ENCODE assay signal across 21 mouse cellular contexts in the genomic region with DNA sequence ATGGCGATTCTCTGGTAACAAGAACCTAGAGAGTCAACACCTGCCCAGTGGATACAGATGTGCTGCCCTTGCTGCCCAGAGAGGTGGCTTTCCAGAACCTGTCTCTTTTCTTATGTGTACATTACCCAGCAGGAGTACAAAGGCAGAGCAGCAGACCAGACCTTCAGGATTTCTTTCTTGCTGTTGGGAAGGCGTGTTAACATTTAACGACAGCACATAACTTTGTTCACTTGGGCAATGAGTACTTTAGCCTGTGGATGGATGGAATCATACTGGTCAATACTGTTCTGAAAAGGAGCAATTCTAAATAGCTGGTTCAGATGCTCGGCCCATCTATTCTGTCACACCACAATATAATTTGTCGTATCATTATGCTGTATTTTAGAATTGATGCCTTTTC.
DNase-seq lines count a peak whose midpoint lies in the region; ATAC-seq and TF ChIP-seq lines count a peak whose summit lies in the region.
"Had no signal": no experiment of that assay in that cellular context is flagged by ENCODE, and none has a peak within 500 bp of the region (broad histone marks: within the 10 kb centered on the region; RNA-seq: fewer than 3 reads in every experiment).

No protein-coding gene starts in this region.

- no peak overlapping the region for H3K4me2 ChIP-seq in intestine, embryonic 14.5 days (ENCODE audit: low read length)
- H3K4me2 ChIP-seq in intestine, postnatal 0 days (replicated peaks; ENCODE audit: low read depth): no peak overlapping the region
- no peak overlapping the region for H3K4me2 ChIP-seq in liver, embryonic 11.5 days
- H3K4me2 ChIP-seq in intestine, embryonic 15.5 days (replicated peaks): no peak overlapping the region
- no peak overlapping the region for H3K4me2 ChIP-seq in liver, postnatal 0 days (ENCODE audit: low read depth, low read length)
- H3K4me2 ChIP-seq: embryonic facial prominence, embryonic 13.5 days; forebrain, embryonic 12.5 days; hindbrain, embryonic 14.5 days had no signal

- no peaks in the 10 kb centered on the region for H3K36me3 ChIP-seq in intestine, embryonic 14.5 days (ENCODE audit: control insufficient read depth, insufficient read depth, low read length)
- H3K36me3 ChIP-seq in intestine, postnatal 0 days (ENCODE audit: control insufficient read depth, insufficient read depth): no peaks in the 10 kb centered on the region
- H3K36me3 ChIP-seq in liver, adult 2 months (ENCODE audit: control insufficient read depth, insufficient read depth, low read length): no peaks in the 10 kb centered on the region
- H3K36me3 ChIP-seq in liver, embryonic 11.5 days (ENCODE audit: control insufficient read depth, insufficient read depth, low read length): no peaks in the 10 kb centered on the region
- H3K36me3 ChIP-seq in intestine, embryonic 15.5 days: no peaks in the 10 kb centered on the region
- H3K36me3 ChIP-seq in liver, postnatal 0 days (replicated peaks; ENCODE audit: insufficient read depth, low read length): no peaks in the 10 kb centered on the region
- H3K36me3 ChIP-seq: embryonic facial prominence, embryonic 13.5 days; forebrain, embryonic 12.5 days had no signal

- H3K27me3 ChIP-seq in intestine, embryonic 14.5 days (replicated peaks; ENCODE audit: control insufficient read depth, insufficient read depth, low read length): no peaks in the 10 kb centered on the region
- no peaks in the 10 kb centered on the region for H3K27me3 ChIP-seq in intestine, postnatal 0 days (replicated peaks; ENCODE audit: control insufficient read depth, insufficient read depth, low read length)
- H3K27me3 ChIP-seq in liver, adult 2 months (ENCODE audit: control insufficient read depth, insufficient read depth, low read length): no peaks in the 10 kb centered on the region
- no peaks in the 10 kb centered on the region for H3K27me3 ChIP-seq in liver, embryonic 11.5 days (replicated peaks; ENCODE audit: control insufficient read depth, insufficient read depth, low read length)
- no peaks in the 10 kb centered on the region for H3K27me3 ChIP-seq in intestine, embryonic 15.5 days (replicated peaks)
- no peaks in the 10 kb centered on the region for H3K27me3 ChIP-seq in liver, postnatal 0 days (ENCODE audit: insufficient read depth, low read length)
- H3K27me3 ChIP-seq: CH12.LX; embryonic facial prominence, embryonic 13.5 days; forebrain, embryonic 12.5 days; Patski had no signal

- TF ChIP-seq POLR2A in liver, adult 2 months (IDR thresholded peaks at IDR 0.05; ENCODE audit: extremely low read depth, insufficient read depth, low read length): no peak

- no peaks in the 10 kb centered on the region for H3K79me2 ChIP-seq in liver, adult 2 months (ENCODE audit: control insufficient read depth, insufficient read depth, low read length)

- no peaks in the 10 kb centered on the region for H3K9me3 ChIP-seq in intestine, embryonic 14.5 days (ENCODE audit: control insufficient read depth, low read length)
- H3K9me3 ChIP-seq in intestine, postnatal 0 days (ENCODE audit: control insufficient read depth): no peaks in the 10 kb centered on the region
- no peaks in the 10 kb centered on the region for H3K9me3 ChIP-seq in liver, embryonic 11.5 days (ENCODE audit: control insufficient read depth, low read length)
- H3K9me3 ChIP-seq in intestine, embryonic 15.5 days: no peaks in the 10 kb centered on the region
- H3K9me3 ChIP-seq in liver, postnatal 0 days (ENCODE audit: low read length): no peaks in the 10 kb centered on the region
- H3K9me3 ChIP-seq: embryonic facial prominence, embryonic 13.5 days; forebrain, embryonic 12.5 days had no signal

- WGBS in intestine, embryonic 14.5 days: 78% methylated on average over 5 of the region's 5 CpGs
- 53% methylated on average over 5 of the region's 5 CpGs for WGBS in intestine, postnatal 0 days
- WGBS in liver, adult 2 months: 26% methylated on average over 5 of the region's 5 CpGs
- 87% methylated on average over 5 of the region's 5 CpGs for WGBS in liver, embryonic 11.5 days
- WGBS in intestine, embryonic 15.5 days: 70% methylated on average over 5 of the region's 5 CpGs
- WGBS in liver, postnatal 0 days (ENCODE audit: insufficient replicate concordance): 69% methylated on average over 5 of the region's 5 CpGs

- ATAC-seq in intestine, embryonic 14.5 days (replicated peaks; ENCODE audit: low FRiP score, low TSS enrichment, low read depth): no peak
- ATAC-seq in intestine, postnatal 0 days: no peak
- ATAC-seq in liver, embryonic 11.5 days (replicated peaks; ENCODE audit: low FRiP score): no peak
- peak; percentile 30; the same call in 1 of the 2 replicates for ATAC-seq in intestine, embryonic 15.5 days
- no peak for ATAC-seq in liver, postnatal 0 days
- ATAC-seq: activated CD4-positive, CD25-positive, alpha-beta regulatory T cell, adult 4 months; forebrain, embryonic 16.5 days; Patski had no signal

- H3K9ac ChIP-seq in intestine, embryonic 14.5 days (ENCODE audit: low read length): no peak overlapping the region
- H3K9ac ChIP-seq in intestine, postnatal 0 days (ENCODE audit: low read depth, low read length): no peak overlapping the region
- H3K9ac ChIP-seq in liver, adult 2 months (ENCODE audit: low read depth, low read length): no peak overlapping the region
- no peak overlapping the region for H3K9ac ChIP-seq in liver, embryonic 11.5 days (ENCODE audit: low read depth, low read length)
- H3K9ac ChIP-seq in intestine, embryonic 15.5 days: no peak overlapping the region
- no peak overlapping the region for H3K9ac ChIP-seq in liver, postnatal 0 days (replicated peaks)
- H3K9ac ChIP-seq: embryonic facial prominence, embryonic 13.5 days; forebrain, embryonic 12.5 days; hindbrain, embryonic 14.5 days had no signal

- DNase-seq in intestine, embryonic 14.5 days (ENCODE audit: low spot score): no peak
- DNase-seq in liver, adult 2 months (ENCODE audit: extremely low read depth, low read depth, low spot score): peak; percentile 82
- DNase-seq in liver, embryonic 11.5 days (ENCODE audit: low spot score): no peak
- DNase-seq in liver, postnatal 0 days: no peak
- no peak for DNase-seq in right cerebral cortex, postnatal 4 days
- no peak for DNase-seq in right cerebral cortex, adult 2 months (ENCODE audit: low spot score in 2 of 2)
- DNase-seq: adrenal gland, postnatal 25 days; cerebellum, adult 18-20 months; cerebellum, adult 9-11 months; cerebellum, postnatal 36 days; gastrocnemius, postnatal 10 days; heart, postnatal 10 days had no signal

- 0 out of 2 replicates have a peak overlapping the region, but pooled peaks have one; percentile 23 for H3K27ac ChIP-seq in intestine, embryonic 14.5 days (ENCODE audit: low read depth)
- H3K27ac ChIP-seq in intestine, postnatal 0 days (ENCODE audit: low read depth, low read length): no peak overlapping the region
- H3K27ac ChIP-seq in liver, adult 2 months (replicated peaks; ENCODE audit: insufficient read depth, low read depth, low read length): peak overlapping the region; percentile 62; the same call in 1 of the 2 replicates
- no peak overlapping the region for H3K27ac ChIP-seq in liver, embryonic 11.5 days (ENCODE audit: low read depth, low read length)
- H3K27ac ChIP-seq in intestine, embryonic 15.5 days: peak overlapping the region; percentile 28; the same call in 1 of the 2 replicates
- H3K27ac ChIP-seq in liver, postnatal 0 days (ENCODE audit: low read depth): peak overlapping the region; percentile 39; the same call in 1 of the 2 replicates
- H3K27ac ChIP-seq: embryonic facial prominence, embryonic 13.5 days; forebrain, embryonic 12.5 days; hindbrain, embryonic 14.5 days had no signal

- no peak for TF ChIP-seq CTCF in intestine, postnatal 0 days (IDR thresholded peaks at IDR 0.05; ENCODE audit: low read depth)
- TF ChIP-seq CTCF in liver, adult 2 months (IDR thresholded peaks at IDR 0.05; ENCODE audit: low read depth, low read length): no peak
- TF ChIP-seq CTCF in liver, postnatal 0 days (IDR thresholded peaks at IDR 0.05; ENCODE audit: low read depth): no peak

- peaks cover 17% of the 10 kb centered on the region; the same call in 1 of the 2 replicates for H3K4me1 ChIP-seq in intestine, embryonic 14.5 days (replicated peaks; ENCODE audit: control insufficient read depth, insufficient read depth, low read length)
- H3K4me1 ChIP-seq in intestine, postnatal 0 days (replicated peaks; ENCODE audit: control insufficient read depth, insufficient read depth, low read length): no peaks in the 10 kb centered on the region
- H3K4me1 ChIP-seq in liver, adult 2 months (ENCODE audit: control insufficient read depth, insufficient read depth, low read length): peaks cover 26% of the 10 kb centered on the region
- H3K4me1 ChIP-seq in liver, embryonic 11.5 days (replicated peaks; ENCODE audit: control insufficient read depth, insufficient read depth, low read length): no peaks in the 10 kb centered on the region; the same call in 1 of the 2 replicates
- 0 out of 2 replicates have a peak, but pooled peaks cover 11% of the 10 kb centered on the region for H3K4me1 ChIP-seq in intestine, embryonic 15.5 days (replicated peaks)
- H3K4me1 ChIP-seq in liver, postnatal 0 days (ENCODE audit: insufficient read depth): peaks cover 16% of the 10 kb centered on the region
- H3K4me1 ChIP-seq: forebrain, embryonic 12.5 days had no signal

- H3K4me3 ChIP-seq in intestine, embryonic 14.5 days (ENCODE audit: low read depth, low read length): no peak overlapping the region
- H3K4me3 ChIP-seq in intestine, postnatal 0 days (ENCODE audit: low read depth, low read length): no peak overlapping the region
- no peak overlapping the region for H3K4me3 ChIP-seq in liver, adult 2 months (ENCODE audit: insufficient read depth, low read depth, low read length)
- H3K4me3 ChIP-seq in liver, embryonic 11.5 days (ENCODE audit: low read depth, low read length): no peak overlapping the region
- H3K4me3 ChIP-seq in intestine, embryonic 15.5 days (replicated peaks): no peak overlapping the region
- H3K4me3 ChIP-seq in liver, postnatal 0 days (ENCODE audit: low read depth, low read length): no peak overlapping the region
- H3K4me3 ChIP-seq: embryonic facial prominence, embryonic 13.5 days; forebrain, embryonic 12.5 days had no signal

- TF ChIP-seq EP300 in liver, postnatal 0 days (IDR thresholded peaks at IDR 0.05; ENCODE audit: low read depth): no peak

Comparison
In these comparisons a context has a peak if more than half of its experiments do, and no peak if none do; other contexts are left out.
1. H3K27ac ChIP-seq: peak in intestine, embryonic 14.5 days (single experiment), liver, adult 2 months (single experiment), intestine, embryonic 15.5 days (single experiment) and liver, postnatal 0 days (single experiment); none in intestine, postnatal 0 days (single experiment) and liver, embryonic 11.5 days (single experiment).